ENCODE assay signal across 12 mouse cellular contexts in genomic region chrX:166783377-166783776, GRCm38 (mm10).
"Had no signal": no experiment of that assay in that cellular context is flagged by ENCODE, and none has a peak within 500 bp of the region (broad histone marks: within the 10 kb centered on the region; RNA-seq: fewer than 3 reads in every experiment).

No protein-coding gene starts in this region.

- H3K4me2 ChIP-seq: limb, embryonic 15.5 days; lung, embryonic 14.5 days; neural tube, embryonic 13.5 days had no signal

- DNase-seq: kidney, adult 11 months; kidney, postnatal 10 days; kidney, postnatal 4 days; lung, embryonic 14.5 days; midbrain, embryonic 14.5 days; retina, postnatal 1 day; right cerebral cortex, postnatal 4 days had no signal

- H3K27ac ChIP-seq: layer of hippocampus, adult 2 months; limb, embryonic 15.5 days; midbrain, embryonic 10.5 days; neural tube, embryonic 13.5 days; stomach, postnatal 0 days had no signal

- H3K4me3 ChIP-seq: layer of hippocampus, adult 2 months; limb, embryonic 15.5 days; midbrain, embryonic 10.5 days; neural tube, embryonic 13.5 days had no signal

- H3K4me1 ChIP-seq: limb, embryonic 15.5 days; midbrain, embryonic 10.5 days; neural tube, embryonic 13.5 days had no signal

- H3K9me3 ChIP-seq: limb, embryonic 15.5 days; midbrain, embryonic 10.5 days; neural tube, embryonic 13.5 days had no signal

- H3K36me3 ChIP-seq: limb, embryonic 15.5 days; midbrain, embryonic 10.5 days; neural tube, embryonic 13.5 days had no signal

- H3K9ac ChIP-seq: limb, embryonic 15.5 days; lung, embryonic 14.5 days; neural tube, embryonic 13.5 days had no signal
